Mouse (Mus musculus): ENCODE results near the gene Nfkbie. TPM values are rescaled to one million over a fixed set of nuclear protein-coding genes. Genes with fewer than 3 reads are reported as not detected.

Nfkbie gene
- polyA plus RNA-seq, 1 experiment from 2014 or later: 4.2 TPM

- H3K27ac ChIP-seq (ENCODE audit: low read length): no peak overlapping the region
- peak overlapping the region; percentile 39 for H3K4me2 ChIP-seq (replicated peaks; ENCODE audit: low read depth, low read length)
- ATAC-seq (ENCODE audit: insufficient number of reproducible peaks, insufficient read depth, low FRiP score, low read depth): no peak
- peaks cover 40% of the 10 kb centered on the region for H3K27me3 ChIP-seq (ENCODE audit: control insufficient read depth, insufficient read depth, low read length)
- no peaks in the 10 kb centered on the region for H3K9me3 ChIP-seq (ENCODE audit: control insufficient read depth, low read depth, low read length)
- no peaks in the 10 kb centered on the region for H3K4me1 ChIP-seq (ENCODE audit: control insufficient read depth, insufficient read depth, low read length)
- H3K9ac ChIP-seq (replicated peaks; ENCODE audit: low read depth, low read length): no peak overlapping the region
- peak overlapping the region; percentile 18; the same call in 1 of the 2 replicates for H3K4me3 ChIP-seq (ENCODE audit: low read depth, low read length)
- no peaks in the 10 kb centered on the region for H3K36me3 ChIP-seq (ENCODE audit: control insufficient read depth, insufficient read depth, low read length)
- 17% methylated on average over 46 of the region's 46 CpGs for WGBS
These were observed 10.6 kb upstream of the Nfkbie start for GRCm38 (mm10) chr17:45544873-45545277.

- no peaks in the 10 kb centered on the region for H3K9me3 ChIP-seq (ENCODE audit: control insufficient read depth, low read depth, low read length)
- no peak overlapping the region for H3K27ac ChIP-seq (ENCODE audit: low read length)
- ATAC-seq (ENCODE audit: insufficient number of reproducible peaks, insufficient read depth, low FRiP score, low read depth): no peak
- H3K9ac ChIP-seq (replicated peaks; ENCODE audit: low read depth, low read length): no peak overlapping the region
- peaks cover 40% of the 10 kb centered on the region for H3K27me3 ChIP-seq (ENCODE audit: control insufficient read depth, insufficient read depth, low read length)
- H3K4me2 ChIP-seq (replicated peaks; ENCODE audit: low read depth, low read length): peak overlapping the region; percentile 39
- 16% methylated on average over 74 of the region's 74 CpGs for WGBS
- H3K4me1 ChIP-seq (ENCODE audit: control insufficient read depth, insufficient read depth, low read length): 0 out of 2 replicates have a peak, but pooled peaks cover 4% of the 10 kb centered on the region
- H3K36me3 ChIP-seq (ENCODE audit: control insufficient read depth, insufficient read depth, low read length): no peaks in the 10 kb centered on the region
- H3K4me3 ChIP-seq (ENCODE audit: low read depth, low read length): peak overlapping the region; percentile 18; the same call in 1 of the 2 replicates
These were observed 10.1 kb upstream of the Nfkbie start for GRCm38 (mm10) chr17:45545278-45545961.

GRCm38 (mm10) chr17:45546941-45547340, 8.6 kb upstream of the Nfkbie start:
- Histone ChIP-seq H3K9me3 (ENCODE audit: control insufficient read depth, low read depth, low read length) (no peaks in the 10 kb centered on the region), H3K36me3 (ENCODE audit: control insufficient read depth, insufficient read depth, low read length) (no peaks in the 10 kb centered on the region), H3K27me3 (ENCODE audit: control insufficient read depth, insufficient read depth, low read length) (peaks cover 40% of the 10 kb centered on the region), H3K27ac (ENCODE audit: low read length) (no peak overlapping the region), H3K4me2 (replicated peaks; ENCODE audit: low read depth, low read length) (no peak overlapping the region), H3K9ac (replicated peaks; ENCODE audit: low read depth, low read length) (no peak overlapping the region), H3K4me3 (ENCODE audit: low read depth, low read length) (no peak overlapping the region), H3K4me1 (ENCODE audit: control insufficient read depth, insufficient read depth, low read length) (0 out of 2 replicates have a peak, but pooled peaks cover 4% of the 10 kb centered on the region)
- WGBS: 79% methylated on average over 16 of the region's 16 CpGs
- no peak for ATAC-seq (ENCODE audit: insufficient number of reproducible peaks, insufficient read depth, low FRiP score, low read depth)

GRCm38 (mm10) chr17:45547461-45548190, 7.9 kb upstream of the Nfkbie start:
- 74% methylated on average over 5 of the region's 5 CpGs for WGBS
- ATAC-seq (ENCODE audit: insufficient number of reproducible peaks, insufficient read depth, low FRiP score, low read depth): no peak
- no peak overlapping the region for H3K4me3 ChIP-seq (ENCODE audit: low read depth, low read length)

GRCm38 (mm10) chr17:45548541-45549512, 6.7 kb upstream of the Nfkbie start:
- H3K4me3 ChIP-seq (ENCODE audit: low read depth, low read length): peak overlapping the region; percentile 70
- 0 out of 2 replicates have a peak, but pooled peaks cover 4% of the 10 kb centered on the region for H3K4me1 ChIP-seq (ENCODE audit: control insufficient read depth, insufficient read depth, low read length)
- H3K36me3 ChIP-seq (ENCODE audit: control insufficient read depth, insufficient read depth, low read length): no peaks in the 10 kb centered on the region
- WGBS: 3% methylated on average over 56 of the region's 68 CpGs
- H3K9me3 ChIP-seq (ENCODE audit: control insufficient read depth, low read depth, low read length): no peaks in the 10 kb centered on the region
- H3K27me3 ChIP-seq (ENCODE audit: control insufficient read depth, insufficient read depth, low read length): peaks cover 33% of the 10 kb centered on the region
- H3K27ac ChIP-seq (ENCODE audit: low read length): peak overlapping the region; percentile 48; the same call in 1 of the 2 replicates
- peak overlapping the region; percentile 71 for H3K9ac ChIP-seq (replicated peaks; ENCODE audit: low read depth, low read length)
- ATAC-seq (ENCODE audit: insufficient number of reproducible peaks, insufficient read depth, low FRiP score, low read depth): peak; percentile 19; the same call in 1 of the 2 replicates
- peak overlapping the region; percentile 92 for H3K4me2 ChIP-seq (replicated peaks; ENCODE audit: low read depth, low read length)

More at GRCm38 (mm10) chr17:45547461-45548190, 7.9 kb upstream of the Nfkbie start:
- no peaks in the 10 kb centered on the region for H3K36me3 ChIP-seq (ENCODE audit: control insufficient read depth, insufficient read depth, low read length)
- no peak overlapping the region for H3K4me2 ChIP-seq (replicated peaks; ENCODE audit: low read depth, low read length)
- H3K27me3 ChIP-seq (ENCODE audit: control insufficient read depth, insufficient read depth, low read length): peaks cover 40% of the 10 kb centered on the region
- H3K27ac ChIP-seq (ENCODE audit: low read length): no peak overlapping the region
- H3K4me1 ChIP-seq (ENCODE audit: control insufficient read depth, insufficient read depth, low read length): 0 out of 2 replicates have a peak, but pooled peaks cover 4% of the 10 kb centered on the region
- no peak overlapping the region for H3K9ac ChIP-seq (replicated peaks; ENCODE audit: low read depth, low read length)
- no peaks in the 10 kb centered on the region for H3K9me3 ChIP-seq (ENCODE audit: control insufficient read depth, low read depth, low read length)

- no peaks in the 10 kb centered on the region for H3K9me3 ChIP-seq (ENCODE audit: control insufficient read depth, low read depth, low read length)
- H3K27me3 ChIP-seq (ENCODE audit: control insufficient read depth, insufficient read depth, low read length): peaks cover 25% of the 10 kb centered on the region
- H3K4me1 ChIP-seq (ENCODE audit: control insufficient read depth, insufficient read depth, low read length): 0 out of 2 replicates have a peak, but pooled peaks cover 4% of the 10 kb centered on the region
- peak within 1 kb of the TSS; percentile 92 for H3K4me2 ChIP-seq (replicated peaks; ENCODE audit: low read depth, low read length)
- no peak for ATAC-seq (ENCODE audit: insufficient number of reproducible peaks, insufficient read depth, low FRiP score, low read depth)
- H3K36me3 ChIP-seq (ENCODE audit: control insufficient read depth, insufficient read depth, low read length): no peaks in the 10 kb centered on the region
- peak within 1 kb of the TSS; percentile 71 for H3K9ac ChIP-seq (replicated peaks; ENCODE audit: low read depth, low read length)
- H3K4me3 ChIP-seq (ENCODE audit: low read depth, low read length): peak within 1 kb of the TSS; percentile 70
- peak within 1 kb of the TSS; percentile 48; the same call in 1 of the 2 replicates for H3K27ac ChIP-seq (ENCODE audit: low read length)
- 2% methylated on average over 11 of the region's 29 CpGs for WGBS
These were observed 5.8 kb upstream of the Nfkbie start, which contains the start of gene Tmem151b for GRCm38 (mm10) chr17:45549617-45550181. Gene Tmem151b, minus strand, starts transcription at chr17:45549677.

GRCm38 (mm10) chr17:45550253-45550652, 5.2 kb upstream of the Nfkbie start:
- H3K36me3 ChIP-seq (ENCODE audit: control insufficient read depth, insufficient read depth, low read length): no peaks in the 10 kb centered on the region
- peak overlapping the region; percentile 92 for H3K4me2 ChIP-seq (replicated peaks; ENCODE audit: low read depth, low read length)
- H3K9me3 ChIP-seq (ENCODE audit: control insufficient read depth, low read depth, low read length): no peaks in the 10 kb centered on the region
- H3K27me3 ChIP-seq (ENCODE audit: control insufficient read depth, insufficient read depth, low read length): peaks cover 20% of the 10 kb centered on the region
- WGBS: 15% methylated on average over 5 of the region's 5 CpGs
- H3K4me1 ChIP-seq (ENCODE audit: control insufficient read depth, insufficient read depth, low read length): 0 out of 2 replicates have a peak, but pooled peaks cover 4% of the 10 kb centered on the region
- no peak overlapping the region for H3K27ac ChIP-seq (ENCODE audit: low read length)
- no peak overlapping the region for H3K9ac ChIP-seq (replicated peaks; ENCODE audit: low read depth, low read length)
- 0 out of 2 replicates have a peak overlapping the region, but pooled peaks have one; percentile 70 for H3K4me3 ChIP-seq (ENCODE audit: low read depth, low read length)
- no peak for ATAC-seq (ENCODE audit: insufficient number of reproducible peaks, insufficient read depth, low FRiP score, low read depth)

All from stomach, embryonic 14.5 days (tissue).